Comparison of ENCODE assay signal across 15 mouse cellular contexts in genomic region chr5:73233018-73233881, GRCm38 (mm10). TPM values are rescaled to one million over a fixed set of nuclear protein-coding genes. Genes with fewer than 3 reads are reported as not detected.
DNase-seq lines count a peak whose midpoint lies in the region; ATAC-seq and TF ChIP-seq lines count a peak whose summit lies in the region.
"Had no signal": no experiment of that assay in that cellular context is flagged by ENCODE, and none has a peak within 500 bp of the region (broad histone marks: within the 10 kb centered on the region; RNA-seq: fewer than 3 reads in every experiment).

No protein-coding gene starts in this region.

- no peak for TF ChIP-seq CTCF in brain, embryonic 14.5 days (IDR thresholded peaks at IDR 0.05; ENCODE audit: borderline replicate concordance, extremely low read depth, insufficient read depth, insufficient read length)

- H3K27ac ChIP-seq in heart, embryonic 14.5 days (replicated peaks in 1 of 2; ENCODE audit: control insufficient read depth in 1 of 2, insufficient read depth in 1 of 2, low read depth in 2 of 2, low read length in 2 of 2): peak overlapping the region; percentile 85 to 86
- H3K27ac ChIP-seq: embryonic facial prominence, embryonic 10.5 days; liver, embryonic 13.5 days; neural tube, embryonic 15.5 days had no signal

- no peaks in the 10 kb centered on the region for H3K9me3 ChIP-seq in heart, embryonic 14.5 days (ENCODE audit: control insufficient read depth, low read length)
- H3K9me3 ChIP-seq: embryonic facial prominence, embryonic 10.5 days; liver, embryonic 13.5 days; neural tube, embryonic 15.5 days had no signal

- H3K9ac ChIP-seq in heart, embryonic 14.5 days (ENCODE audit: low read length): no peak overlapping the region
- H3K9ac ChIP-seq: liver, embryonic 13.5 days had no signal

- H3K4me2 ChIP-seq in heart, embryonic 14.5 days (ENCODE audit: low read length): peak overlapping the region; percentile 59
- H3K4me2 ChIP-seq: liver, embryonic 13.5 days; neural tube, embryonic 15.5 days had no signal

- no peaks in the 10 kb centered on the region for H3K27me3 ChIP-seq in heart, embryonic 14.5 days (ENCODE audit: control insufficient read depth, insufficient read depth, low read length)
- H3K27me3 ChIP-seq: liver, embryonic 13.5 days; neural tube, embryonic 15.5 days had no signal

- 56% methylated on average over 17 of the region's 17 CpGs for WGBS in heart, embryonic 14.5 days

- TF ChIP-seq POLR2A in brain, embryonic 14.5 days (IDR thresholded peaks at IDR 0.05; ENCODE audit: borderline replicate concordance, extremely low read depth, insufficient read depth, insufficient read length, poor library complexity, severe bottlenecking): no peak

- H3K4me3 ChIP-seq in heart, embryonic 14.5 days (ENCODE audit: control insufficient read depth in 1 of 2, insufficient read depth in 1 of 2, low read depth in 1 of 2, low read length in 2 of 2): no peak overlapping the region
- H3K4me3 ChIP-seq: embryonic facial prominence, embryonic 10.5 days; liver, embryonic 13.5 days; neural tube, embryonic 15.5 days had no signal

- DNase-seq in adrenal gland, adult 2 months: peak; percentile 16
- no peak for DNase-seq in adrenal gland, adult 18-20 months (ENCODE audit: low spot score in 2 of 2)
- no peak for DNase-seq in heart, adult 11 months
- DNase-seq in brain, embryonic 14.5 days (ENCODE audit: low read depth): peak; percentile 53
- DNase-seq in heart, postnatal 4 days: peak; percentile 51
- DNase-seq in layer of hippocampus, postnatal 10 days (ENCODE audit: low spot score in 2 of 2): no peak
- DNase-seq in embryo, embryonic 10 days (ENCODE audit: low spot score): no peak
- DNase-seq: cerebellum, adult 9-11 months; kidney, adult 18-20 months; left cerebral cortex, postnatal 4 days; liver, embryonic 13.5 days; right cerebral cortex, adult 18-20 months had no signal

- peaks cover 51 to 77% of the 10 kb centered on the region in 2 experiments for H3K4me1 ChIP-seq in heart, embryonic 14.5 days (ENCODE audit: control insufficient read depth in 2 of 2, insufficient read depth in 2 of 2, low read length in 2 of 2)

- ATAC-seq in heart, embryonic 14.5 days (ENCODE audit: insufficient number of reproducible peaks, insufficient read depth, low FRiP score, low read depth): no peak

- H3K36me3 ChIP-seq in heart, embryonic 14.5 days (ENCODE audit: control insufficient read depth, insufficient read depth, low read length): no peaks in the 10 kb centered on the region
- H3K36me3 ChIP-seq: embryonic facial prominence, embryonic 10.5 days; liver, embryonic 13.5 days; neural tube, embryonic 15.5 days had no signal

RNA-seq across cellular contexts. Expression of gene Fryl, which starts 23.2 kb away (rescaled TPM):
- 10 to 100 TPM; 31.5 to 43.3 TPM for total RNA-seq in adrenal gland, adult 2 months (2021)
- 40.7 and 41.3 TPM in 2 replicates for polyA plus RNA-seq in adrenal gland, adult 2 months (2012; rRNA removed)
- 10 to 100 TPM; 28.9 to 32.8 TPM for total RNA-seq in adrenal gland, adult 18-20 months (2021)
- polyA plus RNA-seq in heart, embryonic 14.5 days (2014; fragmentation: Nextera tagmentation; extraction: Ambion mirVana): 30.5 and 35.0 TPM in 2 replicates
- polyA plus RNA-seq in brain, embryonic 14.5 days (2012; rRNA removed): 43.1 and 69.8 TPM in 2 replicates
- 10 to 100 TPM; 57.0 to 57.9 TPM for total RNA-seq in heart, postnatal 4 days (2021)
- total RNA-seq in layer of hippocampus, postnatal 10 days (2021): 10 to 100 TPM; 66.1 to 71.6 TPM

RNA-seq across cellular contexts. Expression of gene Ociad1, which starts 59.3 kb away (rescaled TPM):
- 100 to 1,000 TPM; 238 to 275 TPM for total RNA-seq in adrenal gland, adult 2 months (2021)
- 113 and 114 TPM in 2 replicates for polyA plus RNA-seq in adrenal gland, adult 2 months (2012; rRNA removed)
- total RNA-seq in adrenal gland, adult 18-20 months (2021): 100 to 1,000 TPM; 245 to 250 TPM
- 142 and 160 TPM in 2 replicates for polyA plus RNA-seq in heart, embryonic 14.5 days (2014; fragmentation: Nextera tagmentation; extraction: Ambion mirVana)
- 162 and 184 TPM in 2 replicates for polyA plus RNA-seq in brain, embryonic 14.5 days (2012; rRNA removed)
- total RNA-seq in heart, postnatal 4 days (2021): 100 to 1,000 TPM; 261 to 264 TPM
- 100 to 1,000 TPM; 325 to 333 TPM for total RNA-seq in layer of hippocampus, postnatal 10 days (2021)

Comparison
In these comparisons a context has a peak if more than half of its experiments do, and no peak if none do; other contexts are left out.
1. DNase-seq: peak in adrenal gland, adult 2 months (single experiment), brain, embryonic 14.5 days (single experiment) and heart, postnatal 4 days (single experiment); none in adrenal gland, adult 18-20 months (0 of 2), heart, adult 11 months (single experiment), layer of hippocampus, postnatal 10 days (0 of 2) and embryo, embryonic 10 days (single experiment).